Mouse (Mus musculus) hindbrain, embryonic 10.5 days (tissue): ENCODE data around the gene Dlg2. TPM values are rescaled to one million over a fixed set of nuclear protein-coding genes. Genes with fewer than 3 reads are reported as not detected.

Experiments used
- DNase-seq: peaks from one replicate; pipeline ENCODE4 v3.0.0-alpha.2; 2017; ENCODE audit warnings: low spot score
- H3K27ac ChIP-seq: fragments of 300-500 bp; sonication (generic); 2 replicates; pipeline ENCODE4 v1.5.1; 2016; ENCODE audit warnings: mild to moderate bottlenecking, moderate library complexity
- H3K27me3 ChIP-seq: fragments of 300-500 bp; sonication (generic); 2 replicates; pipeline ENCODE4 v1.6.1; 2016; ENCODE audit warnings: mild to moderate bottlenecking; ENCODE audit not compliant: poor library complexity, insufficient read depth, severe bottlenecking
- H3K36me3 ChIP-seq: fragments of 300-500 bp; sonication (generic); 2 replicates; pipeline ENCODE4 v1.6.1; 2016; ENCODE audit warnings: mild to moderate bottlenecking, moderate library complexity
- H3K4me1 ChIP-seq: fragments of 300-500 bp; sonication (generic); replicated peaks from 2 replicates; pipeline ENCODE4 v1.6.1; 2016; ENCODE audit warnings: mild to moderate bottlenecking
- H3K4me3 ChIP-seq: fragments of 300-500 bp; sonication (generic); 2 replicates; pipeline ENCODE4 v1.5.1; 2016; ENCODE audit warnings: mild to moderate bottlenecking, moderate library complexity
- H3K9me3 ChIP-seq: fragments of 300-500 bp; sonication (generic); 2 replicates; pipeline ENCODE4 v1.6.1; 2016; ENCODE audit warnings: mild to moderate bottlenecking, moderate library complexity
- WGBS: fragments of 180-500 bp; shearing (Covaris S2); methylation state at CpG from one replicate; pipeline ENCODE4 v1.1.7; 2016; 5-methylcytosine and 5-hydroxymethylcytosine counted together
- polyA plus RNA-seq: library from polyadenylated mRNA; unstranded; fragments of >200 nt; fragmentation: Nextera tagmentation; extraction: Ambion mirVana; gene quantifications from 2 replicates; pipeline ENCODE4 v1.2.1, GENCODE M21; 2016

Gene Dlg2
- polyA plus RNA-seq, 1 experiment from 2014 or later = 2.2 TPM

DNA sequence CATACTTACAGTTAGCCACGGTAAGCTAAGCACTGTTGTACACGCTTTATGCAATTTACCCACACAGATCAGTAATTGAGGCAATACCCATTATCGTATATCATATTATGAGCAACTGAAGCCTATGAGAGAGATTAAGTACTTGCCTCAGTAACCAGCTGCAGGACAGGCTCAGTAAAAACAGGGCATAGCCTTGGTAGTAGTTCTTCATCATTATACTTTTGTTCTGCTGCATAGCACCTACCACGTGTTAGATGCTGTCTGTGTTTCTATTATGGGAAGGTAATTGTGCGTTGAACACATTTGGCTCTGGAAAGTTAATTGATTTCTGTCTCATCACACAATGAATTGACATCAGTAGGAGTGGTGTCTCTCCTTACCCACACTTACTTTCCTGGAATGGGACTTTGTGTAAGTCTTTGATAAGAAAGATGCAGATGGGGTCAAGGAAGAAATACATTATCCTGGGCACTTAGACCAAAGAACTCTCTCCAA is 1897.4 kb downstream of the Dlg2 start:
- no peaks in the 10 kb centered on the region for H3K9me3 ChIP-seq
- H3K27ac ChIP-seq = no peak overlapping the region
- no peak for DNase-seq
- H3K4me3 ChIP-seq = no peak overlapping the region
- no peaks in the 10 kb centered on the region for H3K27me3 ChIP-seq
- no peaks in the 10 kb centered on the region for H3K4me1 ChIP-seq
- H3K36me3 ChIP-seq = no peaks in the 10 kb centered on the region
- WGBS = 89% methylated on average over 5 of the region's 5 CpGs

DNA sequence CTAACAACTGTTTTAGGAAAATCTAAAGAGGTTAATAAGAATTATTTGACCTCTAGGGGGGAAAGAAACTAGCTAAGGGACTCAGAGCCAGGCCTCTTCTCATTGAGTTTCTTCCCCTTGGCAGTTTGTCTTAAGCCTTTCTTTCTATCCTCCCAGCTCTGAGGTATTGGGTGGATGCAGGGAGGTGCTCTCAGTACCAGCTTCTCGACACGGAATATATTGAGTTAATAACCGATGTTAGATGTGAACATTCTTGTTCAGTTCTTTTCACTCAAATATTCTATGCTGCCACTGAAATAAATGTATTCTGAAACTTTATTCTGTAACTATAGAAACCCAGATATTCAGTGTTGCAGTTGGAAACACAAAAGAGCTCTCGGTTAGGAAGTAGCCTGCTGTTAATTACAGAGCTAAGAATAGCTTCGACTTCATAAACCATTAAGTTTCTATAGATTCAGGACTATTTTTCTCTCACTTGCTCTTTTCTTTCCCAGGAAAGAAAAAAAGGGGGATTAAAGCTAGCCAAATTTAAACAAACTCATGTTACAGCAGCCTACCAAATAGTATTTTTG is 1907.5 kb downstream of the Dlg2 start:
- no peaks in the 10 kb centered on the region for H3K27me3 ChIP-seq
- no peaks in the 10 kb centered on the region for H3K36me3 ChIP-seq
- no peaks in the 10 kb centered on the region for H3K9me3 ChIP-seq
- H3K27ac ChIP-seq = no peak overlapping the region
- WGBS = 83% methylated on average over 5 of the region's 5 CpGs
- no peak for DNase-seq
- no peak overlapping the region for H3K4me3 ChIP-seq
- no peaks in the 10 kb centered on the region for H3K4me1 ChIP-seq

DNA sequence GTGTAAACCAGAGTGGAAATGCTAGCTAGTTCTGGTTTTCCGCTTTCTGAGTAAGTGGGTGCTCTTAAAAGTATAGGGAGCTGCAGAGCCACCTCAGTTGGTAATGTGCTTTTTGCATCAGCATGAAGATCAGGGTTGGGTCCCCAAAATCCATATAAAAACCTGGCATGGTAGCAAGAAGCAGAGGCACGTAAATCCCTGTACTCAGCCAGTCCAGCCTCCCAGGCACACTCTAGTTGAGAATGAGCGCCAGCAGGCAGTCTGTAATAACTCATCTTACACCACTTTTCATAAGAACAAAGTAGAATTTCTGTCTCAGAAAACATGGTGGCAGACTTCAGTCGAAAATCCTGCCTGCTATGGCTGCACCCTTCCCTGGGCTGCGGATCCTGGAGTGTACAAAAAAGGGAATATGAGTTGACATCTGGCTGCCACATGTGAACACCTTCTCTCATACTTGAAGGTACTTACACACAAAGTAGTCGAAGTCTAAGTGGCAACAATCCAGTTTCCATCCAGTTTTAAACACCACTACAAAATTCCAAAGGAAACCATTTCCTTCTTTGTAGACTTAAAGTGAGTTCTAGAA is 1915.7 kb downstream of the Dlg2 start:
- no peak overlapping the region for H3K4me3 ChIP-seq
- H3K27me3 ChIP-seq = no peaks in the 10 kb centered on the region
- 76% methylated on average over 6 of the region's 6 CpGs for WGBS
- no peaks in the 10 kb centered on the region for H3K36me3 ChIP-seq
- no peak overlapping the region for H3K27ac ChIP-seq
- H3K9me3 ChIP-seq = no peaks in the 10 kb centered on the region
- peak; percentile 4 for DNase-seq
- H3K4me1 ChIP-seq = no peaks in the 10 kb centered on the region

DNA sequence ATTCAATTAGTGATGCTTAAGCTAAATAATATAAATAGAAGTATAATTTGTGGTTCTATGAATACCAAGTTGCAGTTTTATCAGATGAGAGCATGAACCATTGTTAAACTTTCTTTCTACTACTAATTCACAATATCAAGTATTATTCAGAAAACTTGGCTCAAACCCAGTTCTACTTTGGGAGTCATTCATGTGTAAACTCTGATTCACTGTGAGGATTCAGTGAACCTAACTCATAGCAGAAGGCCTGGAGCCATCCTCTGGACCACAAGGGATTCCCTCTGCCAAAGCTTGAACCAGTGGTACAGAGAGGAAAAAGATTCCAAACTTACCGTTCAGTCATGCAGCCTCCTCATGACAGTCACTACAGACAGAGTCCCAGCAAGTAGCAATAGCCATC is 1920.3 kb downstream of the Dlg2 start:
- no peaks in the 10 kb centered on the region for H3K27me3 ChIP-seq
- H3K27ac ChIP-seq = no peak overlapping the region
- no peaks in the 10 kb centered on the region for H3K36me3 ChIP-seq
- H3K4me3 ChIP-seq = no peak overlapping the region
- no peak for DNase-seq
- WGBS = 83% methylated on average over 1 of the region's 1 CpGs
- H3K9me3 ChIP-seq = no peaks in the 10 kb centered on the region
- H3K4me1 ChIP-seq = no peaks in the 10 kb centered on the region

DNA sequence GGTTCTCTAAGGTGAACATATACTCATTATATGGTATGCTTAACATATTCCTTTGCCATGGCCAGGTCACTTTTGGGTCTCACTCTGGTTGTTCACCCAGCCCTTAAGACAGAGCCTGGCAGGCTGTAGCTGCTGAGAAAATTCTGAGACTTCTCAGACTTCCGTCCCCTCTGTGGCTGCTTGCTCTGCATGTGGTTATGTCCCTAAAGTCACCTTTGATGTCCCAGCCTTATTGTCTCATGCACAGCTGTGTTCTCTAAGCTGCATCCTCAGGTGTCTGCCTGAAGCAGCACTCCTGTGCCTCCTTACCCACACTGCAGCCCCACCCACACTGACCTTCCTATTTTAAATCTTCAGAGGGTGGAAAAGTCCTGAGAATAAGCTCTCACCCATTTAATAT is 1922.4 kb downstream of the Dlg2 start:
- Histone ChIP-seq H3K27ac (no peak overlapping the region), H3K27me3 (no peaks in the 10 kb centered on the region), H3K4me3 (no peak overlapping the region), H3K4me1 (no peaks in the 10 kb centered on the region), H3K9me3 (no peaks in the 10 kb centered on the region), H3K36me3 (no peaks in the 10 kb centered on the region)
- no peak for DNase-seq
- 59% methylated on average over 1 of the region's 1 CpGs for WGBS

DNA sequence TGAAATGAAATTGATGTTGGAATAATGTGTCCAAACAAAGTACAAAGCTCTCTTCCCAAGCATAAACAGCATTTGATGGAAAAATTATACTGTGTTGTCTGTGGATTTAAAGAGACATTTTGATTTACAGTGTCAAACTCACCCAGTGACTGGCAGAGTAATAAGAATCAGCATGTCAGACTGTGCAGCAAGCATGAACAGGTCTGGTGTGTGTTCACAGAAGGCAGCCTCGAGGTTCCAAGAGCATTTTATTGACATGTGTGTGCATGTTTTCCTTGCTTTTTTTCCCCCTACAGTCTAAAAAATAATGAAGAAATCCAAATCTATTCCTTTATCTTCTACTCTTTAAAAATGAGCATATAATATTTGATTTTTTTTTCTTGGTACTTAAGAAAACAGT is 1924.1 kb downstream of the Dlg2 start:
- Histone ChIP-seq H3K9me3 (no peaks in the 10 kb centered on the region), H3K36me3 (no peaks in the 10 kb centered on the region), H3K27me3 (no peaks in the 10 kb centered on the region), H3K4me3 (no peak overlapping the region), H3K4me1 (no peaks in the 10 kb centered on the region), H3K27ac (no peak overlapping the region)
- DNase-seq = no peak
- WGBS = 72% methylated on average over 1 of the region's 1 CpGs

DNA sequence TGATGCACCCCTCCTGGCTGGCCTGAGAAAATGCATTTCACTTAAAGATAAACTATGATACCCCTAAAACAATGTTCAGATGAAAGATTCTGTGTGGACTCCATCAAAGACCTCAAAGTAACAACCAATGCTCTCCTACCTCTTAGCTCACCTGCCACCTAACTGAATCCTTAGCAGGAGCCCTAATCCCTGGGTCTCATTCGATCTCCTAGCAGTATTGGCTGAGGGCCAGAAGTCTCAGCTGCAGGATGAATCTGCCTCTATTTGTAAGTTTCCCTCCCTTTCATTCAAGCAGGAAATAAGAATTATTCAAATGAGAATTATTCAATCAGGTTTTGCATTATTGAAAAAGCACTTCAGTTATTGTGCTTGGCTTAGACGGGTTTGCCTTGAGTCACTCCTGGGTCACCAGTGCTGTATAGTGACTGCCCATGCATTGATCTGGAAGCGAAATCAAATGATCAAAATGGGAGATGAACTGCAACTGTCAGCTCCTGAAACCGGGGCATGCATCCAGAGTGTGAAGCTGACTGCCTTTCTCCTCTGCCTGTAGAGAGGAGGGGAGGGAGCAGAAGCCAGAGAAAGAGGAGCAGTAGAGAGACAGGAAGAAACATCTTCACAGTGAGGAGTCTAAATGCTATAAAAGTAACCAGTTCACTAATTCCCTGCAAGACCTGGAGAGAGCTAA is 1924.7 kb downstream of the Dlg2 start:
- no peak overlapping the region for H3K27ac ChIP-seq

DNA sequence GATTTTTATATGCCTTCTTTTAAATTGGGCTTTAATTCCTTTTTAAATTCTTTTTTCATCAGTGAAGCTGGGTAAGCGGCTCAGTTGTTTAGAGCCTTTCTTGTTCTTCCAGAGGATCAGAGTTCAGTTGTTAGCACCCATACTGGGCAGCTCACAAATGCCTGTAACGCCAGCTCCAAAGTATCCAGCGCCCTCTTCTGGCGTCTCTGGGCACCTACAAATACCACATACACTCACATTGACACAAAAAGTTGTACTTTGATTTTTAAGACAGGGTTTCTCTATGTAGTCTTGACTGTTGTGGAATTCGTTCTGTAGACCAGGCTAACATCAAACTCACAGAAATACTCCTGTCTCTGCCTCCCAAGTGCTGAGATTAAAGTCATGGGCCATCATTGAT is 1932.0 kb downstream of the Dlg2 start:
- H3K27me3 ChIP-seq = no peaks in the 10 kb centered on the region
- no peaks in the 10 kb centered on the region for H3K36me3 ChIP-seq
- H3K4me1 ChIP-seq = no peaks in the 10 kb centered on the region
- H3K9me3 ChIP-seq = no peaks in the 10 kb centered on the region
- DNase-seq = no peak
- H3K27ac ChIP-seq = no peak overlapping the region
- no peak overlapping the region for H3K4me3 ChIP-seq
- 62% methylated on average over 5 of the region's 5 CpGs for WGBS

More for the DNA sequence above, 1924.7 kb downstream of the Dlg2 start:
- H3K36me3 ChIP-seq = no peaks in the 10 kb centered on the region
- no peak for DNase-seq
- H3K4me3 ChIP-seq = no peak overlapping the region
- no peaks in the 10 kb centered on the region for H3K9me3 ChIP-seq
- no peaks in the 10 kb centered on the region for H3K4me1 ChIP-seq
- H3K27me3 ChIP-seq = no peaks in the 10 kb centered on the region
- WGBS = 71% methylated on average over 4 of the region's 4 CpGs

DNA sequence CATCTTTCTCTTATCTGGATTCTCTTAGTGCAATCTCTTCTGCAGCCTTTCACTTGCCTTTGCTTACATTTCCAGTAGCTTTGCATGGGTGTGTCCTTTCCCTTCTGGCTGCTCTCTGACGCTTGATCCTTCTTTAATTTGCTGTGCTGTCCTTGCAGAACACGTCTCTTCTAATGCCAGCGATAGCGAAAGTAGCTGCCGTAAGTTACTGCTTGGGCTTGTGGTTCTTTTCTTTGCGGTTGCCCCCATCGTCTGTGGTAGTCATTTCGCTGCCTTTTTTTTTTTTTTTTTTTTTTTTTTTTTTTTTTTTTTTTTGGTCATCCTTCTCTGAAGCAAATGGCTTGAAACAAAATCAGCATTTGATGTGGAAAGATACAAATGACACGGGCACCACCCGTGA is 1944.0 kb downstream of the Dlg2 start:
- no peak for DNase-seq
- Histone ChIP-seq H3K36me3 (no peaks in the 10 kb centered on the region), H3K27ac (no peak overlapping the region), H3K4me1 (no peaks in the 10 kb centered on the region), H3K27me3 (no peaks in the 10 kb centered on the region), H3K4me3 (no peak overlapping the region), H3K9me3 (no peaks in the 10 kb centered on the region)
- WGBS = 85% methylated on average over 10 of the region's 10 CpGs

DNA sequence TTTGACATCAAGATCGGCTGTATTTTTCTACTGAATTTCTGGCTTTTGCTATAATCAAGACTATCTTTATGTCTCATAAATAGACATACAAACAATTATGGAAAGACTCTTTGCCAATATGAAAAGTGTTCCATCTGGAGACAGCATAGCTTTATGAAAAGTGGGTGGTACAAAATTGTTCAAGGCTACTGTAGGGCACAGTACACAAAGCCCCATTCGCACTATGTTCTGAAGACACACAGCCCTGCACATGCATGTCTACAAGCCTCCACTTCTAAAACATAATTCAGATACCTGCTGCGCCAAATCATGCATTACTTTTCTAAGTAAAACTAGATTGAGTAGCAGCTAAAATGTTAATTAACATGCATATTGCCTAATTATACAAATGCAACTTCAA is 1946.5 kb downstream of the Dlg2 start:
- Histone ChIP-seq H3K4me1 (no peaks in the 10 kb centered on the region), H3K9me3 (no peaks in the 10 kb centered on the region), H3K27ac (no peak overlapping the region), H3K4me3 (no peak overlapping the region), H3K27me3 (no peaks in the 10 kb centered on the region), H3K36me3 (no peaks in the 10 kb centered on the region)
- DNase-seq = no peak
- WGBS = 94% methylated on average over 3 of the region's 3 CpGs

DNA sequence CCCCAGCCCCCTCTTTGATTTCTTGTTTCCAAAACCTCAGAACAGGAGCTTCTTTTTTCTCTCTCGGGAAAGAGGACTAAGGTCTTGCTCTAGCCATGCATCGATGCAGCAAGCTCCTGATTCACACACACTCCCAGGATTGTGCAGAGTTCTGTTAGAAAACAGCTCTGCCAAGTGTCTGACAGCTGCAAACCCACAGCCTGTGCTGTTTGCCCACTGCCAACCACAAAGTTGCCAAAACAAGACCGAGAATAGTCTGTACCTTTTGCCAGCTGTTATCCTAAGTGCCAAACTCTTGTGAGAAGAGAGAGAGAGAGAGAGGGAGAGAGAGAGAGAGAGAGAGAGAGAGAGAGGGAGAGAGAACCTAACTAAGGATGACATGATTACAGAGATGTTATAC is 1948.2 kb downstream of the Dlg2 start:
- Histone ChIP-seq H3K27me3 (no peaks in the 10 kb centered on the region), H3K9me3 (no peaks in the 10 kb centered on the region), H3K4me3 (no peak overlapping the region), H3K27ac (no peak overlapping the region), H3K36me3 (no peaks in the 10 kb centered on the region), H3K4me1 (no peaks in the 10 kb centered on the region)
- no peak for DNase-seq
- WGBS = 88% methylated on average over 3 of the region's 3 CpGs

DNA sequence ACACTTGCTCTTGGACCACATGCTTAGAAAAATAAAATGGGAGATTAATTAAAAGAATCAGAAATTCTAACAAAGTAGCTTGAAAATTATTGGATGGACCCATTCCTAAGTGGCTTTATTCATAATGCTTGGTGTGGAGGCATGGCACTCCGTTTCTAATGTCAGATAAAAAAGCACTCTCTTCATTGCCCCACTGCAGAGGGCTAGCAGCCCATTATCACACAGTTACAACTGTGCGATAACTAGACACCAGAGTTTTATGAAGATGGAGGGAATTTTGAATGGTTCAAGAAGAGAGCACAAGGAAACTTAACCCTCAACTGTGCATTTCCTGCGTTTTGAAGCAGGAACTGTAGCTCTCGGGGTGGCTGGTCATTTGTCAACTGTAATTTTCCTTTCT is 1950.8 kb downstream of the Dlg2 start:
- no peak overlapping the region for H3K4me3 ChIP-seq
- no peaks in the 10 kb centered on the region for H3K27me3 ChIP-seq
- H3K27ac ChIP-seq = no peak overlapping the region
- DNase-seq = no peak
- H3K9me3 ChIP-seq = no peaks in the 10 kb centered on the region
- H3K4me1 ChIP-seq = no peaks in the 10 kb centered on the region
- H3K36me3 ChIP-seq = no peaks in the 10 kb centered on the region
- WGBS = 87% methylated on average over 4 of the region's 4 CpGs

DNA sequence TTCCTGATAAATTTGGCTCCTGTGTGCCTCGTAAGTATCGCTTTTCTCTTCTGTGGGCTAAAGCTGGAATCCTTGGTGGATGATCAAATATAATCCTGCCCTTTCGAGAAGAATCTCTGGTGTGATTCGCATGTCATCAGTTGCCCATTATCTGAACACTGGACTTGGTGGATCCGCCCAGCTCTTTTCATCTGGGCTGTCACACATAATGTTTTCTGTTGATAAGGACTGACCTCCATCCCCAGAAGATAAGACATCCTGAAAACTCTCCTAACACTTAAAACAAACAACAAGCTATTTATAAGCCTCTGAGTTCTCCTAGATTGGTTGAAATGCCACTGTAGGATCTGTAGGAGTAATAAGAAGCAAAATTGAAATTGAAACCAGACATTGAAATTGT is 1952.2 kb downstream of the Dlg2 start:
- no peaks in the 10 kb centered on the region for H3K9me3 ChIP-seq
- DNase-seq = no peak
- H3K4me1 ChIP-seq = no peaks in the 10 kb centered on the region
- 76% methylated on average over 5 of the region's 5 CpGs for WGBS
- no peaks in the 10 kb centered on the region for H3K36me3 ChIP-seq
- H3K4me3 ChIP-seq = no peak overlapping the region
- no peaks in the 10 kb centered on the region for H3K27me3 ChIP-seq
- H3K27ac ChIP-seq = no peak overlapping the region
